Mouse (Mus musculus) ES-E14 (cell line): ENCODE data around the gene Lrrc29.

Experiments
- CHD2 ChIP-seq: IDR thresholded peaks from 2 replicates; pipeline ENCODE4 v1.6.1; 2014; ENCODE audit warnings: mild to moderate bottlenecking, low read depth, low read length, inconsistent platforms
- HCFC1 ChIP-seq: IDR thresholded peaks from 2 replicates; pipeline ENCODE4 v1.6.1; 2012; ENCODE audit warnings: low read length, inconsistent platforms, borderline replicate concordance; ENCODE audit not compliant: insufficient read depth
- MAFK ChIP-seq: IDR thresholded peaks from 2 replicates; pipeline ENCODE4 v1.6.1; 2014; ENCODE audit warnings: mild to moderate bottlenecking, low read depth, low read length, inconsistent platforms; ENCODE audit not compliant: insufficient read depth
- ZC3H11A ChIP-seq: IDR thresholded peaks from 2 replicates; pipeline ENCODE4 v1.6.1; 2012; ENCODE audit warnings: low read depth, mild to moderate bottlenecking, inconsistent platforms, low read length, borderline replicate concordance
- ZNF384 ChIP-seq: IDR thresholded peaks from 2 replicates; pipeline ENCODE4 v1.6.1; 2012; ENCODE audit warnings: low read depth, low read length, inconsistent platforms

- TF ChIP-seq ZC3H11A: no peak
- no peak for TF ChIP-seq CHD2
- TF ChIP-seq MAFK: no peak
- no peak for TF ChIP-seq ZNF384
- no peak for TF ChIP-seq HCFC1
Observed at GRCm38 (mm10) chr8:105298351-105299252, 27.5 kb downstream of the Lrrc29 start.
